Mouse (Mus musculus): ENCODE data around the gene Cdkal1. TPM values are rescaled to one million over a fixed set of nuclear protein-coding genes. Genes with fewer than 3 reads are reported as not detected.

Cdkal1 gene
- total RNA-seq, 2 experiments from 2014 or later: 25.0 to 28.2 TPM

DNA sequence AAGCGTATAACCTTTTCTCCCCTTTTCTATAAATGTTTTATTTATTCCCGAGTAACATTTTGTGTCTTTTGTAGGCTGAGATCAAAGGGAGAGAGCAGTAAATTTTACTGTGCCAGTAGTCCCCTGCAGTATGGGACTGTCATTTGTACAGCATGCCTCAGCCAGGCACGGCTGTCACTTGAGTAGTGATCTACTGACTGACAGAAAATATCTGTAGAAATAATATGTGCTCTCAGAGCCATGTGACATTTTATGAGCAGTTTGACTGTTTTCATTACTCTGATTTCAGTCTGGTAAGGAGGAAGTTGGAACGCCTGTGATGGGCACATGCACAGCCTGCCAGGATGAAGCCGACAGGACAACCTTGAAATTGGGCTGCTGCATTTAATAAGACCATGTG lies 455.6 kb downstream of the Cdkal1 start:
- no peak for DNase-seq
- intact Hi-C loops (cut with DNase I; ENCODE audit: low total_unique reads): no loop called here

DNA sequence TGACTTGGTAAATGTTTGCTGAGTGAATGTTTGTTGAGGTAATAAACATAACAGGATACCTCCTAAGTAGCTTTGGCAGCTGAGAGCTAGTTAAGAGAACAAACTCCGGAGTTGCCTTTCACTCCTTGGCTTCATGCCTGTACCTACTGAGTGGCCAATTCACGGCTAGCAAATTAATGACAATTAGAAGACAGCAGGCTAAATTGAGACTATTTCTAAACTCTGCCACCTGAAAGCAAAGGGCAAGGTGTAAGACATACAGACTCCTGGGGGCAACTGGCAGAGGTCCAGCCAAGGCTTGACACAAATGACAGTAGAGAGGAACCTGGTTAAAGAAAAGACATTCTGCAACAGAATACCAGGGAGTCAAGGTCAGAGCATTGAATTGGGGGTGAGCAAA lies 457.0 kb downstream of the Cdkal1 start:
- intact Hi-C loops (cut with DNase I; ENCODE audit: low total_unique reads): no loop called here
- no peak for DNase-seq

DNA sequence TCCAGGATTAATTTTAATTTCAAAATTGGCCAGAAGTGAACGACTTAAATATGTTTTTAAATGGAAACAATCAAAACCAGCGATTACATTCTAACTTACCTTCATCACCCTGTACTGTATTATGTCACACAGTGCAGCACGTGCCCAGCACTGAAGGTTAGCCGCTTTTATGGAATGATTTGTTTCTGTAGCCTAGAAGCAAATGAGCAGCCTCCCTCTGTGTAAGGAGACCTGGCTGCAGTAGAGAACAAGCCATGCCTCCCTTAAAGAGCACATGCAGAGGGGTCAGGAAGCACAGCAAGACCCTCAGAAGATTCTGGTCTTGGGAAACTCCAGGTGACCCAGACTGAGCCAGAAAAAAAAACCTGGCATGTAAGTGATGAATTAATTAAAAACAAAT lies 459.8 kb downstream of the Cdkal1 start:
- intact Hi-C loops (cut with DNase I; ENCODE audit: low total_unique reads): no loop called here
- DNase-seq: no peak

GRCm38 (mm10) chr13:29390025-29390424 lies 465.4 kb downstream of the Cdkal1 start:
- DNase-seq: no peak
- intact Hi-C loops (cut with DNase I; ENCODE audit: low total_unique reads): no loop called here

GRCm38 (mm10) chr13:29388918-29389317 lies 466.6 kb downstream of the Cdkal1 start:
- intact Hi-C loops (cut with DNase I; ENCODE audit: low total_unique reads): no loop called here

GRCm38 (mm10) chr13:29377572-29377971 lies 477.9 kb downstream of the Cdkal1 start:
- no peak for DNase-seq
- intact Hi-C loops (cut with DNase I; ENCODE audit: low total_unique reads): no loop called here

More at GRCm38 (mm10) chr13:29388918-29389317, 466.6 kb downstream of the Cdkal1 start:
- no peak for DNase-seq

DNA sequence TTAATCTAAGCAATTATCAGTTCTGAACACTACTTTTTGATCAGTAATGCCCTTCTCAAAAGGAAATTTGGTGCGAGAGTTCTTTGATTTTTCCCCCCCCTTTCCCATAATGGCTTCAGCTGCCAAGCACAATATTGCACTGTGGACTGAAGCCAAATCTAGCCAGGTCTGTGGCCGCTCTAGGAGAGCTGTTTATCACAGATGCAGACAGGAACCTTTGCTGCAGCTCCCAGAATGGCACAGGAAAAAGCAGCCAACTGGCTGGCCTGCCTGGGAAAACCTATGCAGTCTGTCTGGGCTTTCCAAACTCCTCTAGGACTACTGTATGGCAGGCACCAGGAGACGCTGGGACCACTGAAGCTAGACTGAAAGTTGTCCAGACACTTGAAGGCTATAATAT lies 483.6 kb downstream of the Cdkal1 start:
- no peak for DNase-seq
- intact Hi-C loops (cut with DNase I; ENCODE audit: low total_unique reads): no loop called here

GRCm38 (mm10) chr13:29371466-29371771 lies 484.1 kb downstream of the Cdkal1 start:
- DNase-seq: no peak
- intact Hi-C loops (cut with DNase I; ENCODE audit: low total_unique reads): no loop called here

- DNase-seq: no peak
- intact Hi-C loops (cut with DNase I; ENCODE audit: low total_unique reads): no loop called here
Observed at GRCm38 (mm10) chr13:29370731-29371465, 484.6 kb downstream of the Cdkal1 start.

DNA sequence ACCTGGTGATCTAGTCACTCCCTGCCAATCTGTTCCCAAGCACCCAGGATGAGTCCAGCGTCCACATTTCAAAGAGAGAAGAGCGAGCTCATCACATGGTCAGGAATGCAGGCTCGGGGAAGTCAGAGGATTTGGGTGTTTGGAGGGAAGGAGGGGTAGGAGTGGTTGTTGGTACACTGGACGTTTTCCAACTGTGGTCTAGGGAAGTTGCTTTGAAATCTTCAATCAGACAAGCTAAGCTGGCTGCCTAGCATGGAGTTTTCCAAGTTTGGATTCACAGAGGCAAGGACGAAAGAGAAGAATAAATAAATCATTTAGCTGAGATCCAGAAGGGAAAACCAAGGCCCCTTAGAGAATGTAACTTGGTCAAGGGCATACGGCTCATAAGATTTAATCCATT lies 486.7 kb downstream of the Cdkal1 start:
- no peak for DNase-seq
- intact Hi-C loops (cut with DNase I; ENCODE audit: low total_unique reads): no loop called here

DNA sequence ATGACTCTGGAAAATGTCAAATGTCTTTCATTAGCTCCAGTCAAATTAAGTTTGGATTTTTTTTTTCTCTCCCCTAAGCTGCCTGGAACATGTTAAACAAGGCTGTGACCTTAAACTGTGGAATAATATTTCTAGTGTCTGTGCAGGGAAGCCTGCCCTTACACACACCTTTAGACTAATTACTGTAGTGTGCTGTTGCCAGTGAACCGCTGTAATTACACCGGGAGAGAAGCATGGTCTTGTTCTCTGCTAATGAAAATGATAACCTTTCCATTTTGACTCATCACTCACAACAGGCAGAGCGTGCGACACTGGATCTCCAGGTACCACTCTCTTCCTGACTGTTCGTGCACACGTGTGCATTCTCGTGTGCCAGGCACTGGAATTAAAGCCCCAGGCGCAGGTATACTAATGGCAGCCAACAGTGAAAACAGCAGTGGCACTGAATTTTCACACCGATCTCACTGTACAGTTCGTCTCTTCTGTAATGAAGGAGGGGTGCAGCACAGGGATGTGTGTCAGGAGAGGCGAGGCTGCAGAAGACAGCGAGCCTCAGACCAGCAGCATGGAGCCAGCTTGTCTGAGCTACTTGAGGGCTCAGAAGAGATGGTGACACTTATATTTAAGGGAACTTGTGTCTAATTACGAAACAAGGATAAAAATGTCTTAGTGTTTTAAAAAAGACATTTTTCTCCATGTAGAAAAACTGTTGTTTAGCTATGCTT lies 490.4 kb downstream of the Cdkal1 start:
- intact Hi-C loops (cut with DNase I; ENCODE audit: low total_unique reads): no loop called here
- no peak for DNase-seq

DNA sequence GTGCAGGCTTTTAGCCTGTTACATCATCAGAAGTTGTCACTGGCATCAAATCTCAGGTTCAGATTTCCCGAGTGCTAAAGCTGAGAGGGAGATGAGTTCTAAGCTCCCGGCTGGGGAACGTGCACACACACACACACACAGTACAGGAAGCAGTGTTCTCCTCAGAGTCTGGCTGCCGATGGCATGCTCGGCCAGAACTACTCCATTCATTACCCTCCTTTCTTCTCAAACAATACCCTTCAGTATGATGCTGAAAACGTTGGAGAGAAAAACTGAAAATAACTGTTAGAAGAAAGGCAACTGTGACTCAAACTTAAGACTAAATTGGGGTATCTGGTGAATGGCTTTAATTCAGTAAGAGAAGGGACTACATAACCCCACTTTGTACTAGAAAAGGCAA lies 491.5 kb downstream of the Cdkal1 start:
- no peak for DNase-seq
- intact Hi-C loops (cut with DNase I; ENCODE audit: low total_unique reads): no loop called here

GRCm38 (mm10) chr13:29361842-29362241 lies 493.6 kb downstream of the Cdkal1 start:
- intact Hi-C loops (cut with DNase I; ENCODE audit: low total_unique reads): no loop called here
- DNase-seq: no peak

- intact Hi-C loops (cut with DNase I; ENCODE audit: low total_unique reads): no loop called here
- no peak for DNase-seq
Observed at GRCm38 (mm10) chr13:29360899-29361298, 494.6 kb downstream of the Cdkal1 start.

DNA sequence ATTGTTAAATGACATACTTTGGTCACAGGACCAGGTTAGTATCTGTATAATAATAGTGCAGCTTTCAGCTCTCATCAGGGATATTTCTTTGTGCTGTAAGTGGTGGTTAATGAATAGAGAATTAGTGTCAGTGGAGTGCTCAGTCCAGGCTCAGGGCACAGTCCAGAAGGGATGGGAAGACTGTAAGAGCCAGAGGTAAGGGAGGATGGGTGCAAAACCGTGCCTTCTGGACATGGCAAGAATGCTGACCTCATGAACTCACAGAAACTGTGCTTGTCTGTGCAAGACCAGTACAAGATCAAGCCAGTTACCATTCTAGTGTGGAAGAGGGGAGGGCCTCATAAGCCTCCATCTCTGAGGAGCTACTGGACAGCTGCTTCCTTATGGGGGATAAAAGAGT lies 496.1 kb downstream of the Cdkal1 start:
- DNase-seq: no peak
- intact Hi-C loops (cut with DNase I; ENCODE audit: low total_unique reads): no loop called here

GRCm38 (mm10) chr13:29357483-29357882 lies 498.0 kb downstream of the Cdkal1 start:
- intact Hi-C loops (cut with DNase I; ENCODE audit: low total_unique reads): no loop called here
- no peak for DNase-seq

DNA sequence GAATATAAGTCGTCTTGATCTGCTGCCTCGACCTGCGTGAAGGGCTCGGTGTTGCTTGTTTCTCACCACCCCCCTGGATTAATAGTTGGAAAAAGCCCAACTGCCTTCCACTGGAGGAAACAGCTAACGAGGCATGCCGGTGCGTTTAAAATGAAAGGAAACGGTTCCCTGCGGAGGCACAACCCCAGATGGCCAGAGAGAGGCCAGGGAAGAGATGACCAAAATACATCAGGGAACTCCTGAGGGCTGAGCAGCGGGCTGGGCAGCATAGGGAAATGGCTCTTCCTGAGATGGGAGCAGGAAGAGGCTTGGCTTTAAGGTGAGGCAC lies 499.4 kb downstream of the Cdkal1 start:
- intact Hi-C loops (cut with DNase I; ENCODE audit: low total_unique reads): no loop called here
- no peak for DNase-seq

GRCm38 (mm10) chr13:29355484-29356157 lies 499.9 kb downstream of the Cdkal1 start:
- intact Hi-C loops (cut with DNase I; ENCODE audit: low total_unique reads): no loop called here
- DNase-seq: no peak

- intact Hi-C loops (cut with DNase I; ENCODE audit: low total_unique reads): no loop called here
- DNase-seq: peak; percentile 24
Observed at GRCm38 (mm10) chr13:29354943-29355342, 500.5 kb downstream of the Cdkal1 start.

- DNase-seq: no peak
- intact Hi-C loops (cut with DNase I; ENCODE audit: low total_unique reads): no loop called here
Observed at GRCm38 (mm10) chr13:29353888-29354415, 501.5 kb downstream of the Cdkal1 start.

Data from gastrocnemius, postnatal 14 days (tissue).